In the genomic region with DNA sequence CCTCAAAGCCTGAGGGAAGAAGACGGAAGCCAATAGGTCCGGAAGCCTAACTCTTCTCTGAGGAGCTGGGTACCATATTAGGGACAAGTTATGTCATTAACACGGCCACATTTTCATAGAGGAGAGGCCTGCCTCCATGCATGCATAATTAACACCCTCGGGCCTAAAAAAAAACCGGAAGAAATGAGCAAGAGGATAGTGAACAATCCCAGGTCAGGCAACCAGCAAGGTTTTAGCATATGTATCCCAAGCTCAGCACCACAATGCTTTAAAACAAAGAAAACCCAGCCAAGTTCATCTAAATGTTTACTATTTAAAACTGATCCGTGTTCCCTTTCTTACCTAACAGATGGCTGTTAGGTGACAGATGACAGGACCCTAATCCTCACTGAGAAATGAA, we compare ENCODE assay signal across 9 mouse cellular contexts. TPM values are rescaled to one million over a fixed set of nuclear protein-coding genes. Genes with fewer than 3 reads are reported as not detected.
DNase-seq lines count a peak whose midpoint lies in the region; ATAC-seq and TF ChIP-seq lines count a peak whose summit lies in the region.
"Had no signal": no experiment of that assay in that cellular context is flagged by ENCODE, and none has a peak within 500 bp of the region (broad histone marks: within the 10 kb centered on the region; RNA-seq: fewer than 3 reads in every experiment).

No protein-coding gene starts in this region.

- WGBS in kidney, embryonic 15.5 days: 66% methylated on average over 6 of the region's 6 CpGs
- 73% methylated on average over 6 of the region's 6 CpGs for WGBS in kidney, adult 2 months
- 56% methylated on average over 6 of the region's 6 CpGs for WGBS in embryonic facial prominence, embryonic 14.5 days
- WGBS in hindbrain, embryonic 15.5 days: 42% methylated on average over 6 of the region's 6 CpGs
- 54% methylated on average over 6 of the region's 6 CpGs for WGBS in cerebellum, adult 2 months

- no peak for ATAC-seq in kidney, embryonic 15.5 days (replicated peaks; ENCODE audit: low FRiP score)
- ATAC-seq in embryonic facial prominence, embryonic 14.5 days (ENCODE audit: low read depth): no peak
- ATAC-seq in hindbrain, embryonic 15.5 days (ENCODE audit: low FRiP score, low read depth): no peak

- no peak for TF ChIP-seq RAD21 in CH12.LX (IDR thresholded peaks at IDR 0.05; ENCODE audit: low read depth, low read length)

- TF ChIP-seq EP300 in CH12.LX (IDR thresholded peaks at IDR 0.05; ENCODE audit: low read length): no peak

- no peak overlapping the region for H3K27ac ChIP-seq in kidney, embryonic 15.5 days
- H3K27ac ChIP-seq in kidney, adult 2 months (ENCODE audit: insufficient read depth, low read depth, low read length): no peak overlapping the region
- H3K27ac ChIP-seq in CH12.LX (ENCODE audit: insufficient read depth, low read depth): no peak overlapping the region
- H3K27ac ChIP-seq in embryonic facial prominence, embryonic 14.5 days (replicated peaks; ENCODE audit: low read depth, low read length): no peak overlapping the region
- H3K27ac ChIP-seq in hindbrain, embryonic 15.5 days (replicated peaks): no peak overlapping the region
- no peak overlapping the region for H3K27ac ChIP-seq in cerebellum, adult 2 months (ENCODE audit: insufficient read depth, low read length)
- H3K27ac ChIP-seq: macrophage had no signal

- no peaks in the 10 kb centered on the region for H3K9me3 ChIP-seq in kidney, embryonic 15.5 days (replicated peaks)
- H3K9me3 ChIP-seq in CH12.LX (replicated peaks; ENCODE audit: low read length): no peaks in the 10 kb centered on the region
- no peaks in the 10 kb centered on the region for H3K9me3 ChIP-seq in embryonic facial prominence, embryonic 14.5 days (ENCODE audit: control insufficient read depth, low read length)
- no peaks in the 10 kb centered on the region for H3K9me3 ChIP-seq in hindbrain, embryonic 15.5 days

- dilution Hi-C loops in CH12.LX (cut with MboI; ENCODE audit: extremely low pct_ligation_motif_present, extremely low pct_unique_long_range_greater_than_20kb, low sequenced_read_pairs): no loop called here

- TF ChIP-seq POLR2A in kidney, adult 2 months (IDR thresholded peaks at IDR 0.05; ENCODE audit: low read depth, low read length): no peak
- TF ChIP-seq POLR2A in CH12.LX (IDR thresholded peaks at IDR 0.05; ENCODE audit: low read depth, low read length): no peak
- TF ChIP-seq POLR2A in cerebellum, adult 2 months (IDR thresholded peaks at IDR 0.05; ENCODE audit: borderline replicate concordance, insufficient read depth, low read length): no peak

- no peak overlapping the region for H3K9ac ChIP-seq in kidney, embryonic 15.5 days
- H3K9ac ChIP-seq in CH12.LX (ENCODE audit: insufficient read depth, low read depth): no peak overlapping the region
- 0 out of 2 replicates have a peak overlapping the region, but pooled peaks have one; percentile 20 for H3K9ac ChIP-seq in embryonic facial prominence, embryonic 14.5 days (ENCODE audit: low read depth, low read length)
- H3K9ac ChIP-seq in hindbrain, embryonic 15.5 days: no peak overlapping the region

- peaks cover 32% of the 10 kb centered on the region for H3K36me3 ChIP-seq in kidney, embryonic 15.5 days
- H3K36me3 ChIP-seq in kidney, adult 2 months (ENCODE audit: control insufficient read depth, insufficient read depth, low read length): no peaks in the 10 kb centered on the region
- peaks cover 0 to 28% of the 10 kb centered on the region in 2 experiments for H3K36me3 ChIP-seq in CH12.LX (replicated peaks in 1 of 2; ENCODE audit: control insufficient read depth in 1 of 2, insufficient read depth in 1 of 2, low read length in 1 of 2)
- H3K36me3 ChIP-seq in embryonic facial prominence, embryonic 14.5 days (ENCODE audit: control insufficient read depth, insufficient read depth, low read length): 0 out of 2 replicates have a peak, but pooled peaks cover 7% of the 10 kb centered on the region
- no peaks in the 10 kb centered on the region for H3K36me3 ChIP-seq in hindbrain, embryonic 15.5 days

- H3K4me3 ChIP-seq in kidney, embryonic 15.5 days (replicated peaks): 0 out of 2 replicates have a peak overlapping the region, but pooled peaks have one; percentile 2
- no peak overlapping the region for H3K4me3 ChIP-seq in kidney, adult 2 months (ENCODE audit: insufficient read depth, low read depth, low read length)
- no peak overlapping the region for H3K4me3 ChIP-seq in CH12.LX (replicated peaks in 1 of 3; ENCODE audit: low read depth in 2 of 3, low read length in 2 of 3, poor library complexity in 1 of 3)
- peak overlapping the region; percentile 91; the same call in 1 of the 2 replicates for H3K4me3 ChIP-seq in embryonic facial prominence, embryonic 14.5 days (ENCODE audit: low read depth, low read length)
- no peak overlapping the region for H3K4me3 ChIP-seq in hindbrain, embryonic 15.5 days
- H3K4me3 ChIP-seq in cerebellum, adult 2 months (replicated peaks; ENCODE audit: insufficient read depth, low read depth, low read length): no peak overlapping the region

- no peak for TF ChIP-seq CTCF in kidney, adult 2 months (conservative IDR thresholded peaks at IDR 0.05; ENCODE audit: insufficient read depth, insufficient read length, low read depth, low read length)
- no peak for TF ChIP-seq CTCF in CH12.LX (conservative IDR thresholded peaks at IDR 0.05 in 1 of 2, IDR thresholded peaks at IDR 0.05 in 1 of 2; ENCODE audit: low read depth in 2 of 2, low read length in 2 of 2)
- no peak for TF ChIP-seq CTCF in cerebellum, adult 2 months (IDR thresholded peaks at IDR 0.05; ENCODE audit: borderline replicate concordance, insufficient read depth, low read depth, low read length)

- in situ Hi-C loops in CH12.LX (cut with MboI; ENCODE audit: low pct_ligation_motif_present, low pct_unique_long_range_greater_than_20kb, low sequenced_read_pairs): no loop called here

- peak overlapping the region; percentile 92; the same call in 1 of the 2 replicates for H3K4me2 ChIP-seq in kidney, embryonic 15.5 days
- no peak overlapping the region for H3K4me2 ChIP-seq in CH12.LX (ENCODE audit: insufficient read depth, low read depth, poor library complexity, severe bottlenecking)
- H3K4me2 ChIP-seq in embryonic facial prominence, embryonic 14.5 days (ENCODE audit: low read depth, low read length): peak overlapping the region; percentile 63
- H3K4me2 ChIP-seq in hindbrain, embryonic 15.5 days: peak overlapping the region; percentile 15; the same call in 1 of the 2 replicates

- peaks cover 44% of the 10 kb centered on the region for H3K4me1 ChIP-seq in kidney, embryonic 15.5 days
- 0 out of 2 replicates have a peak, but pooled peaks cover 3% of the 10 kb centered on the region for H3K4me1 ChIP-seq in kidney, adult 2 months (ENCODE audit: control insufficient read depth, insufficient read depth, low read length)
- H3K4me1 ChIP-seq in CH12.LX (ENCODE audit: control insufficient read depth in 1 of 2, insufficient read depth in 2 of 2): peaks cover 6 to 36% of the 10 kb centered on the region in 2 experiments; a peak in 3 of 4 replicates
- peaks cover 24% of the 10 kb centered on the region for H3K4me1 ChIP-seq in embryonic facial prominence, embryonic 14.5 days (ENCODE audit: control insufficient read depth, insufficient read depth, low read length)
- H3K4me1 ChIP-seq in hindbrain, embryonic 15.5 days (replicated peaks): peaks cover 31% of the 10 kb centered on the region
- no peaks in the 10 kb centered on the region; the same call in 1 of the 2 replicates for H3K4me1 ChIP-seq in cerebellum, adult 2 months (ENCODE audit: control insufficient read depth, insufficient read depth, low read length)

- intact Hi-C loops in gastrocnemius, postnatal 14 days (cut with DNase I; ENCODE audit: low total_unique reads): loop anchor here (10.0 kb wide), 2 partner anchors 164 to 206 kb away; no protein-coding TSS in a partner anchor

- no peak for DNase-seq in kidney, adult 2 months
- DNase-seq in CH12.LX (ENCODE audit: extremely low read depth): peak; percentile 35
- no peak for DNase-seq in embryonic facial prominence, embryonic 14.5 days (ENCODE audit: low spot score)
- DNase-seq in cerebellum, adult 9-11 months: no peak
- no peak for DNase-seq in gastrocnemius, postnatal 14 days
- DNase-seq in cerebellum, adult 2 months: no peak

- H3K79me2 ChIP-seq in CH12.LX (replicated peaks; ENCODE audit: control insufficient read depth, extremely low read depth, insufficient read depth, poor library complexity, severe bottlenecking): no peaks in the 10 kb centered on the region; the same call in 1 of the 2 replicates

- H3K27me3 ChIP-seq in kidney, embryonic 15.5 days: no peaks in the 10 kb centered on the region
- H3K27me3 ChIP-seq in kidney, adult 2 months (replicated peaks; ENCODE audit: control insufficient read depth, insufficient read depth, low read length): no peaks in the 10 kb centered on the region
- no peaks in the 10 kb centered on the region for H3K27me3 ChIP-seq in CH12.LX (replicated peaks)
- no peaks in the 10 kb centered on the region for H3K27me3 ChIP-seq in embryonic facial prominence, embryonic 14.5 days (replicated peaks; ENCODE audit: control insufficient read depth, insufficient read depth, low read length)
- no peaks in the 10 kb centered on the region for H3K27me3 ChIP-seq in hindbrain, embryonic 15.5 days
- peaks cover 2% of the 10 kb centered on the region; the same call in 1 of the 2 replicates for H3K27me3 ChIP-seq in cerebellum, adult 2 months (ENCODE audit: control insufficient read depth, insufficient read depth, low read length)

TF ChIP-seq in CH12.LX, 34 proteins besides CTCF, POLR2A, EP300 and RAD21:
- no peak for TF ChIP-seq ZMIZ1 (IDR thresholded peaks at IDR 0.05; ENCODE audit: low read depth, low read length)
- TF ChIP-seq MAFK (IDR thresholded peaks at IDR 0.05; ENCODE audit: insufficient replicate concordance, low read length): no peak
- peak; percentile 66 for TF ChIP-seq ZNF384 (IDR thresholded peaks at IDR 0.05; ENCODE audit: low read depth, low read length)

RNA-seq across cellular contexts. Expression of a gene that starts 3.2 kb away (rescaled TPM):
- polyA plus RNA-seq in kidney, embryonic 15.5 days (2015; fragmentation: Nextera tagmentation; extraction: Ambion mirVana): 66.4 and 67.8 TPM in 2 replicates
- polyA plus RNA-seq in kidney, adult 2 months (2012; rRNA removed): 7.2 and 8.9 TPM in 2 replicates
- total RNA-seq in CH12.LX (2012; rRNA removed) (7.5 and 8.9 TPM in 2 replicates), CH12.LX (2014; rRNA removed) (9.6 and 10.5 TPM in 2 replicates)
- polyA plus RNA-seq in CH12.LX (2012; ENCODE audit: insufficient read length, low read depth): 14.1 and 14.9 TPM in 2 replicates
- polyA plus RNA-seq in embryonic facial prominence, embryonic 14.5 days (2014; fragmentation: Nextera tagmentation; extraction: Ambion mirVana): 52.4 and 53.4 TPM in 2 replicates
- 10.9 and 15.7 TPM in 2 replicates for polyA plus RNA-seq in hindbrain, embryonic 15.5 days (2015; fragmentation: Nextera tagmentation; extraction: Ambion mirVana)
- 1 to 10 TPM; 4.1 to 4.8 TPM for total RNA-seq in gastrocnemius, postnatal 14 days (2021)
- 2.7 and 2.8 TPM in 2 replicates for polyA plus RNA-seq in cerebellum, adult 2 months (2012; rRNA removed)

Comparison
In these comparisons a context has a peak if more than half of its experiments do, and no peak if none do; other contexts are left out.
1. H3K4me3 ChIP-seq: peak in kidney, embryonic 15.5 days (single experiment) and embryonic facial prominence, embryonic 14.5 days (single experiment); none in kidney, adult 2 months (single experiment), CH12.LX (0 of 3), hindbrain, embryonic 15.5 days (single experiment) and cerebellum, adult 2 months (single experiment).